Mouse (Mus musculus): Measurements from ENCODE around the gene Gm14419. TPM values are rescaled to one million over a fixed set of nuclear protein-coding genes. Genes with fewer than 3 reads are reported as not detected.
"Not testable (repeated sequence)": the region's sequence is repeated elsewhere in the genome, so short reads cannot be mapped to it uniquely, and the experiment has no call there.

Gene Gm14419
- total RNA-seq (2021), result 10 to 100 TPM; 29.5 to 32.9 TPM
- long read RNA-seq, experiment 1, transcript Gm14419-203 (4 exons, 752 nt), result major isoform, 7 of 9 reads
- long read RNA-seq, experiment 1, partial matches to known transcripts, result 0 of 9 reads
- long read RNA-seq, experiment 1, other reads (novel, unspliced or antisense), result 2 of 9 reads
- long read RNA-seq, experiment 2, transcript Gm14419-203 (4 exons, 752 nt), result major isoform, 5 of 8 reads
- long read RNA-seq, experiment 2, partial matches to known transcripts, result 0 of 8 reads
- long read RNA-seq, experiment 2, other reads (novel, unspliced or antisense), result 3 of 8 reads

DNA sequence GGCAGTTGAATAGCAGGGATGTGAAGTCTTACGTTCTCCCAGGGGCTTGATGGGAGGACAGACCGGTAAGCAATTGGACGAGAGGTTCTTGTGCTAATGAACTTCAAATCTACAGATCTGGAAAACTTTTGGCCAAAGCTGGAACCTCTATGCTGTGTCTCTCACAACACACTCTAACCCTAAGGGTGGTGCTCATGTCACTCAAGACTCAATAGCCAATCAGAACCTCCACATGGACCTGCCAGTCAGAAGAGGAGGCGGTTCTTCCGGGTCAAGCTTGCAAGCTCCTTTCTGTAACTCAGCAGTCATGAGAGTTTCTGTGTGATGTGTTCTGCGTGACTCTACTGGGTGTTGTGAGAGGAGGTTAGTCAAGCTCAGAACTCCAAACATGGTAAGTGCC is at the start of gene Gm14419:
Gm14419 (plus strand) TSS at position 301 of the 400 bp plus-strand sequence.
- not testable (repeated sequence) for DNase-seq

Other genes with a start within 250 kb of the Gm14419 start
- gene Gm14295, start 202.3 kb upstream of the Gm14419 start, total RNA-seq (2021), result 10 to 100 TPM in 1 of 2 experiments, 1 to 10 TPM in 1; 7.4 to 15.9 TPM
- not detected for gene Gm14408, start 169.8 kb upstream of the Gm14419 start, total RNA-seq (2021)
- gene Gm14296, start 73.1 kb upstream of the Gm14419 start, total RNA-seq (2021), result 1 to 10 TPM; 4.9 to 9.3 TPM
- gene Gm14401, start 73.4 kb downstream of the Gm14419 start, total RNA-seq (2021), result under 1 TPM; 0.51 to 0.91 TPM
- gene Gm14410, start 205.5 kb downstream of the Gm14419 start, total RNA-seq (2021), result 10 to 100 TPM; 24.2 to 31.5 TPM